Mouse (Mus musculus): ENCODE measurements at regions not wholly inside any gene's neighbourhood (a gene's known extent, or its start where the extent isn't known, plus 50 kb on each side); places are given as distances from the start of the nearest gene placed in this dataset.

- Histone ChIP-seq H3K4me3 (ENCODE audit: insufficient read depth, poor library complexity, severe bottlenecking) (no peak overlapping the region), H3K79me2 (ENCODE audit: control insufficient read depth, insufficient read depth) (no peaks in the 10 kb centered on the region), H3K27me3 (ENCODE audit: control insufficient read depth, insufficient read depth, insufficient read length) (no peaks in the 10 kb centered on the region), H3K79me3 (ENCODE audit: low read depth) (no peaks in the 10 kb centered on the region), H3ac (ENCODE audit: control insufficient read depth, insufficient read length, low read depth) (no peak overlapping the region), H3K36me3 (ENCODE audit: control insufficient read depth, insufficient read depth) (no peaks in the 10 kb centered on the region)
- TF ChIP-seq USF1 (IDR thresholded peaks at IDR 0.05; ENCODE audit: low read depth) (no peak), MYOG (IDR thresholded peaks at IDR 0.05; ENCODE audit: control insufficient read depth, extremely low read depth, insufficient read length) (no peak)
These were observed 106.0 kb upstream of the Tmem108 start for GRCm38 (mm10) chr9:103867433-103868209.

DNA sequence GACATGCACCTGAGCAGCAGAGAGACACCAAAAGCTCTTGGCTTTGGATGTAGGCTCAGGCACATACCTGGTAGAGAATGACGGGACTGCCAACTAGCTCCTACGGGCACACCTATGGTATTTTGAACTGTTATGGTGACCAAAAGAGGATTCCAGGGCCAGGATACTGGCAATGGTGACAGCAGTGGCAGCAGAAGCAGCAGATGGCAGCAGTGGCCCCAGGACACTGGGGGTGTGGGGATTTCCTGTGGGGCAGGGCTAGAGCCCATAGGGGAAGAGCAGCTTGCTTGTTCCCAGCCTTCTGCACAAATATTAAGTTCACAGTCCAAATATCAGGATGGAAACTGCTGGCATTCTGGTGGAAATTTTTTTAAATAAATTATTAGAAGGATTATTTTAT is 107.6 kb upstream of the Tmem108 start:
- TF ChIP-seq FOSL1 (IDR thresholded peaks at IDR 0.05; ENCODE audit: insufficient read depth, low read length, poor library complexity, severe bottlenecking) = no peak
- no peak for TF ChIP-seq MYOD1 (IDR thresholded peaks at IDR 0.05; ENCODE audit: control insufficient read depth, insufficient read length, low read depth)
- no peak for TF ChIP-seq MAX (IDR thresholded peaks at IDR 0.05)
- no peak for TF ChIP-seq MYOG (IDR thresholded peaks at IDR 0.05; ENCODE audit: control insufficient read depth, extremely low read depth, insufficient read length)
- TF ChIP-seq CEBPB (IDR thresholded peaks at IDR 0.05; ENCODE audit: low read depth) = no peak
- TF ChIP-seq USF1 (IDR thresholded peaks at IDR 0.05; ENCODE audit: low read depth) = no peak
- TF ChIP-seq CTCF (IDR thresholded peaks at IDR 0.05; ENCODE audit: control insufficient read depth, insufficient read depth, insufficient read length) = no peak
- Histone ChIP-seq H3K36me3 (ENCODE audit: control insufficient read depth, insufficient read depth) (no peaks in the 10 kb centered on the region), H3ac (ENCODE audit: control insufficient read depth, insufficient read length, low read depth) (no peak overlapping the region), H3K79me3 (ENCODE audit: low read depth) (no peaks in the 10 kb centered on the region), H3K4me3 (ENCODE audit: insufficient read depth, poor library complexity, severe bottlenecking) (no peak overlapping the region), H3K79me2 (ENCODE audit: control insufficient read depth, insufficient read depth) (no peaks in the 10 kb centered on the region), H3K27me3 (ENCODE audit: control insufficient read depth, insufficient read depth, insufficient read length) (peaks cover 4% of the 10 kb centered on the region)

DNA sequence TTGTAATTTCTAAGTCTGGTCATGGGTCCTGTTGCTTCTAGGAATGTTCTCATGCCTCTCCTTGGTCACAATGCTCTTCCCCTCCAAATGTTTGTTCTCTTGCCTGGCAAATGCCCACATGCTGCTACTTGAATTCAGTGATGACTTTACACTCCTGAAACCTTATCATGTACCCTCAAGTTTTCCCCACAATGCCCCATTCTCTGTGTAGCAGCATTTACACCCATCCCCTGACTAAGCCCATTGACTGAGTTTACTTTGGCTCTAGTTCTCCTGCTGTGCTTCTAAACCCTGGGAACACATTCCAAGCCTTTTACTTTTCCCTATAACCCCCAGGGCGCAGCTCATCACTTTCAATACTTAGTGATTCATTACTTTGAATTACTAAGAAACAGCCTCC is 110.5 kb upstream of the Tmem108 start:
- peaks cover 4% of the 10 kb centered on the region for H3K27me3 ChIP-seq (ENCODE audit: control insufficient read depth, insufficient read depth, insufficient read length)
- no peaks in the 10 kb centered on the region for H3K79me3 ChIP-seq (ENCODE audit: low read depth)
- H3ac ChIP-seq (ENCODE audit: control insufficient read depth, insufficient read length, low read depth) = no peak overlapping the region
- no peak overlapping the region for H3K4me3 ChIP-seq (ENCODE audit: insufficient read depth, poor library complexity, severe bottlenecking)
- TF ChIP-seq CTCF (IDR thresholded peaks at IDR 0.05; ENCODE audit: control insufficient read depth, insufficient read depth, insufficient read length) (no peak), FOSL1 (IDR thresholded peaks at IDR 0.05; ENCODE audit: insufficient read depth, low read length, poor library complexity, severe bottlenecking) (no peak), CEBPB (IDR thresholded peaks at IDR 0.05; ENCODE audit: low read depth) (no peak), USF1 (IDR thresholded peaks at IDR 0.05; ENCODE audit: low read depth) (no peak), MYOG (IDR thresholded peaks at IDR 0.05; ENCODE audit: control insufficient read depth, extremely low read depth, insufficient read length) (no peak), MYOD1 (IDR thresholded peaks at IDR 0.05; ENCODE audit: control insufficient read depth, insufficient read length, low read depth) (no peak), MAX (IDR thresholded peaks at IDR 0.05) (no peak)
- no peaks in the 10 kb centered on the region for H3K79me2 ChIP-seq (ENCODE audit: control insufficient read depth, insufficient read depth)
- H3K36me3 ChIP-seq (ENCODE audit: control insufficient read depth, insufficient read depth) = no peaks in the 10 kb centered on the region

GRCm38 (mm10) chr9:103873876-103874275 is 112.2 kb upstream of the Tmem108 start:
- no peaks in the 10 kb centered on the region for H3K79me2 ChIP-seq (ENCODE audit: control insufficient read depth, insufficient read depth)
- H3K79me3 ChIP-seq (ENCODE audit: low read depth) = no peaks in the 10 kb centered on the region
- no peak overlapping the region for H3K4me3 ChIP-seq (ENCODE audit: insufficient read depth, poor library complexity, severe bottlenecking)
- TF ChIP-seq CEBPB (IDR thresholded peaks at IDR 0.05; ENCODE audit: low read depth) (no peak), MAX (IDR thresholded peaks at IDR 0.05) (no peak), USF1 (IDR thresholded peaks at IDR 0.05; ENCODE audit: low read depth) (no peak), FOSL1 (IDR thresholded peaks at IDR 0.05; ENCODE audit: insufficient read depth, low read length, poor library complexity, severe bottlenecking) (no peak), MYOD1 (IDR thresholded peaks at IDR 0.05; ENCODE audit: control insufficient read depth, insufficient read length, low read depth) (no peak), CTCF (IDR thresholded peaks at IDR 0.05; ENCODE audit: control insufficient read depth, insufficient read depth, insufficient read length) (no peak), MYOG (IDR thresholded peaks at IDR 0.05; ENCODE audit: control insufficient read depth, extremely low read depth, insufficient read length) (no peak)
- peaks cover 4% of the 10 kb centered on the region for H3K27me3 ChIP-seq (ENCODE audit: control insufficient read depth, insufficient read depth, insufficient read length)
- H3K36me3 ChIP-seq (ENCODE audit: control insufficient read depth, insufficient read depth) = no peaks in the 10 kb centered on the region
- H3ac ChIP-seq (ENCODE audit: control insufficient read depth, insufficient read length, low read depth) = no peak overlapping the region

DNA sequence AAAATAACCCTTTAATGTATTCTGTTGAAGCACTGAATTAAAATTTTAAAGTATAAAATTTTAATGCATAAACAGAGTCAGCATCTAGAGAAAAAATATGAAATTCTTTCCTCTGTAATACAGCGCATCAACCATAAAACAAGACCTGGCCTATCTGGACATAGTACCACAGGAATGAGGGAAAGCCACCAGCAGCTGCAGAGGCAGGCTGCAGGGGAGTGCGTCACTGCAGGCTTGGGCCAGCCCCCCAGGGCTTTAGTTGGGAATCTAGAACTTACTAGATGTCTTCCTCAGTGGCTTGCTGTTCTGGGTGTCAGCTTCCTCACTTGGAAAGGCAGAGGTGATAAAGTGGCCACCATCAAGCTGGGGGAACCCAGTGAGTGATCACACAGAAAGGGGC is 116.2 kb upstream of the Tmem108 start:
- TF ChIP-seq MAX (IDR thresholded peaks at IDR 0.05) = no peak
- no peak for TF ChIP-seq MYOD1 (IDR thresholded peaks at IDR 0.05; ENCODE audit: control insufficient read depth, insufficient read length, low read depth)
- no peak for TF ChIP-seq CEBPB (IDR thresholded peaks at IDR 0.05; ENCODE audit: low read depth)
- TF ChIP-seq FOSL1 (IDR thresholded peaks at IDR 0.05; ENCODE audit: insufficient read depth, low read length, poor library complexity, severe bottlenecking) = no peak
- TF ChIP-seq USF1 (IDR thresholded peaks at IDR 0.05; ENCODE audit: low read depth) = no peak
- no peak for TF ChIP-seq CTCF (IDR thresholded peaks at IDR 0.05; ENCODE audit: control insufficient read depth, insufficient read depth, insufficient read length)
- no peak for TF ChIP-seq MYOG (IDR thresholded peaks at IDR 0.05; ENCODE audit: control insufficient read depth, extremely low read depth, insufficient read length)
- H3K4me3 ChIP-seq (ENCODE audit: insufficient read depth, poor library complexity, severe bottlenecking) = no peak overlapping the region
- no peaks in the 10 kb centered on the region for H3K36me3 ChIP-seq (ENCODE audit: control insufficient read depth, insufficient read depth)
- no peak overlapping the region for H3ac ChIP-seq (ENCODE audit: control insufficient read depth, insufficient read length, low read depth)
- H3K79me2 ChIP-seq (ENCODE audit: control insufficient read depth, insufficient read depth) = no peaks in the 10 kb centered on the region
- no peaks in the 10 kb centered on the region for H3K79me3 ChIP-seq (ENCODE audit: low read depth)
- H3K27me3 ChIP-seq (ENCODE audit: control insufficient read depth, insufficient read depth, insufficient read length) = peaks cover 4% of the 10 kb centered on the region

- H3K27me3 ChIP-seq (ENCODE audit: control insufficient read depth, insufficient read depth, insufficient read length) = no peaks in the 10 kb centered on the region
- H3K36me3 ChIP-seq (ENCODE audit: control insufficient read depth, insufficient read depth) = no peaks in the 10 kb centered on the region
- H3K4me3 ChIP-seq (ENCODE audit: insufficient read depth, poor library complexity, severe bottlenecking) = no peak overlapping the region
- H3K79me3 ChIP-seq (ENCODE audit: low read depth) = no peaks in the 10 kb centered on the region
- H3K79me2 ChIP-seq (ENCODE audit: control insufficient read depth, insufficient read depth) = no peaks in the 10 kb centered on the region
- H3ac ChIP-seq (ENCODE audit: control insufficient read depth, insufficient read length, low read depth) = no peak overlapping the region
- TF ChIP-seq CEBPB (IDR thresholded peaks at IDR 0.05; ENCODE audit: low read depth) (no peak), MAX (IDR thresholded peaks at IDR 0.05) (no peak), CTCF (IDR thresholded peaks at IDR 0.05; ENCODE audit: control insufficient read depth, insufficient read depth, insufficient read length) (no peak), USF1 (IDR thresholded peaks at IDR 0.05; ENCODE audit: low read depth) (no peak), FOSL1 (IDR thresholded peaks at IDR 0.05; ENCODE audit: insufficient read depth, low read length, poor library complexity, severe bottlenecking) (no peak), MYOG (IDR thresholded peaks at IDR 0.05; ENCODE audit: control insufficient read depth, extremely low read depth, insufficient read length) (no peak), MYOD1 (IDR thresholded peaks at IDR 0.05; ENCODE audit: control insufficient read depth, insufficient read length, low read depth) (no peak)
These were observed 109.5 kb upstream of the Nphp3 start for GRCm38 (mm10) chr9:103892827-103893226.

Measured in C2C12 (cell line).